Comparison of ENCODE assay signal across 8 mouse cellular contexts in genomic region chr12:53246181-53246580, GRCm38 (mm10). TPM values are rescaled to one million over a fixed set of nuclear protein-coding genes. Genes with fewer than 3 reads are reported as not detected.
DNase-seq lines count a peak whose midpoint lies in the region; ATAC-seq and TF ChIP-seq lines count a peak whose summit lies in the region.

No protein-coding gene starts in this region.

- H3K4me1 ChIP-seq in kidney, postnatal 0 days (replicated peaks; ENCODE audit: insufficient read depth, low read length) = peaks cover 14% of the 10 kb centered on the region; the same call in 1 of the 2 replicates
- H3K4me1 ChIP-seq in forebrain, embryonic 10.5 days = peaks cover 61% of the 10 kb centered on the region
- H3K4me1 ChIP-seq in intestine, embryonic 16.5 days (ENCODE audit: control insufficient read depth, insufficient read depth, low read length) = peaks cover 19% of the 10 kb centered on the region
- peaks cover 30% of the 10 kb centered on the region for H3K4me1 ChIP-seq in neural tube, embryonic 12.5 days

- DNase-seq in kidney, postnatal 0 days (ENCODE audit: low spot score) = no peak
- DNase-seq in kidney, adult 18-20 months = no peak
- DNase-seq in forebrain, embryonic 10.5 days (ENCODE audit: extremely low spot score, low spot score) = no peak
- no peak for DNase-seq in urinary bladder, postnatal 36 days (ENCODE audit: low spot score in 2 of 2)
- DNase-seq in adrenal gland, adult 8-10 months = no peak
- no peak for DNase-seq in ovary, postnatal 10 days (ENCODE audit: low spot score)

- H3K4me2 ChIP-seq in kidney, postnatal 0 days (ENCODE audit: low read length) = peak overlapping the region; percentile 78
- peak overlapping the region; percentile 95 for H3K4me2 ChIP-seq in intestine, embryonic 16.5 days (ENCODE audit: low read depth, low read length)
- H3K4me2 ChIP-seq in neural tube, embryonic 12.5 days (replicated peaks) = peak overlapping the region; percentile 86

- no peaks in the 10 kb centered on the region for H3K36me3 ChIP-seq in kidney, postnatal 0 days (ENCODE audit: insufficient read depth, low read length)
- H3K36me3 ChIP-seq in forebrain, embryonic 10.5 days (replicated peaks) = no peaks in the 10 kb centered on the region
- H3K36me3 ChIP-seq in intestine, embryonic 16.5 days (ENCODE audit: control insufficient read depth, insufficient read depth, low read length) = no peaks in the 10 kb centered on the region
- no peaks in the 10 kb centered on the region for H3K36me3 ChIP-seq in neural tube, embryonic 12.5 days

- ATAC-seq in kidney, postnatal 0 days (replicated peaks; ENCODE audit: low FRiP score, low read depth) = no peak
- ATAC-seq in intestine, embryonic 16.5 days = no peak
- ATAC-seq in neural tube, embryonic 12.5 days (ENCODE audit: low FRiP score, low read depth) = no peak

- H3K27ac ChIP-seq in kidney, postnatal 0 days = no peak overlapping the region
- peak overlapping the region; percentile 98 for H3K27ac ChIP-seq in forebrain, embryonic 10.5 days
- no peak overlapping the region for H3K27ac ChIP-seq in intestine, embryonic 16.5 days (ENCODE audit: low read length)
- no peak overlapping the region for H3K27ac ChIP-seq in neural tube, embryonic 12.5 days

- peak overlapping the region; percentile 23 for H3K4me3 ChIP-seq in kidney, postnatal 0 days (replicated peaks; ENCODE audit: low read depth, low read length)
- H3K4me3 ChIP-seq in forebrain, embryonic 10.5 days = peak overlapping the region; percentile 86
- peak overlapping the region; percentile 55 for H3K4me3 ChIP-seq in intestine, embryonic 16.5 days (ENCODE audit: low read length)
- peak overlapping the region; percentile 82 for H3K4me3 ChIP-seq in neural tube, embryonic 12.5 days

- H3K27me3 ChIP-seq in kidney, postnatal 0 days (ENCODE audit: insufficient read depth, low read length) = peaks cover 47% of the 10 kb centered on the region
- peaks cover 72% of the 10 kb centered on the region for H3K27me3 ChIP-seq in forebrain, embryonic 10.5 days (ENCODE audit: poor library complexity, severe bottlenecking)
- peaks cover 44% of the 10 kb centered on the region for H3K27me3 ChIP-seq in intestine, embryonic 16.5 days (replicated peaks; ENCODE audit: control insufficient read depth, insufficient read depth, low read length)
- H3K27me3 ChIP-seq in neural tube, embryonic 12.5 days (replicated peaks) = no peaks in the 10 kb centered on the region

- no peak overlapping the region for H3K9ac ChIP-seq in kidney, postnatal 0 days (ENCODE audit: low read depth, low read length)
- H3K9ac ChIP-seq in intestine, embryonic 16.5 days (ENCODE audit: low read depth, low read length) = peak overlapping the region; percentile 49; the same call in 1 of the 2 replicates
- peak overlapping the region; percentile 91 for H3K9ac ChIP-seq in neural tube, embryonic 12.5 days

- TF ChIP-seq CTCF in kidney, postnatal 0 days (IDR thresholded peaks at IDR 0.05; ENCODE audit: low read depth) = no peak

- no peaks in the 10 kb centered on the region for H3K9me3 ChIP-seq in kidney, postnatal 0 days (replicated peaks; ENCODE audit: low read length)
- no peaks in the 10 kb centered on the region for H3K9me3 ChIP-seq in forebrain, embryonic 10.5 days
- H3K9me3 ChIP-seq in intestine, embryonic 16.5 days (ENCODE audit: control insufficient read depth, low read length) = no peaks in the 10 kb centered on the region
- no peaks in the 10 kb centered on the region for H3K9me3 ChIP-seq in neural tube, embryonic 12.5 days

- 2% methylated on average over 12 of the region's 12 CpGs for WGBS in kidney, postnatal 0 days
- WGBS in forebrain, embryonic 10.5 days = 1% methylated on average over 12 of the region's 12 CpGs
- WGBS in intestine, embryonic 16.5 days = 4% methylated on average over 12 of the region's 12 CpGs
- WGBS in neural tube, embryonic 12.5 days = 3% methylated on average over 12 of the region's 12 CpGs

RNA-seq across cellular contexts. Expression of gene Npas3, which starts 2.3 kb away (rescaled TPM):
- polyA plus RNA-seq in kidney, postnatal 0 days (2015; fragmentation: Nextera tagmentation; extraction: Ambion mirVana) = 1.2 and 2.1 TPM in 2 replicates
- 7.2 and 8.6 TPM in 2 replicates for polyA plus RNA-seq in forebrain, embryonic 10.5 days (2016; fragmentation: Nextera tagmentation; extraction: Ambion mirVana)
- 1.0 and 1.9 TPM in 2 replicates for polyA plus RNA-seq in intestine, embryonic 16.5 days (2015; fragmentation: Nextera tagmentation; extraction: Ambion mirVana)
- polyA plus RNA-seq in neural tube, embryonic 12.5 days (2016; fragmentation: Nextera tagmentation; extraction: Ambion mirVana) = 20.0 and 21.4 TPM in 2 replicates
- total RNA-seq in adrenal gland, adult 8-10 months (2022) = 1 to 10 TPM; 1.9 to 4.7 (median 2.8) TPM

Comparison
In these comparisons a context has a peak if more than half of its experiments do, and no peak if none do; other contexts are left out.
1. H3K4me3 ChIP-seq: peak in every context shown above with its lines; median percentile 86 in forebrain, embryonic 10.5 days; 82 in neural tube, embryonic 12.5 days; 55 in intestine, embryonic 16.5 days; 23 in kidney, postnatal 0 days.